ENCODE assay signal across 8 mouse cellular contexts in genomic region chr5:4758331-4759080, GRCm38 (mm10). TPM values are rescaled to one million over a fixed set of nuclear protein-coding genes. Genes with fewer than 3 reads are reported as not detected.
DNase-seq lines count a peak whose midpoint lies in the region; ATAC-seq and TF ChIP-seq lines count a peak whose summit lies in the region.

No protein-coding gene starts in this region.

- H3K27me3 ChIP-seq in intestine, postnatal 0 days (replicated peaks; ENCODE audit: control insufficient read depth, insufficient read depth, low read length) = 0 out of 2 replicates have a peak, but pooled peaks cover 12% of the 10 kb centered on the region
- no peaks in the 10 kb centered on the region for H3K27me3 ChIP-seq in myocyte (ENCODE audit: control insufficient read depth, insufficient read depth, insufficient read length)

- peak; percentile 59 for ATAC-seq in intestine, postnatal 0 days

- no peak for TF ChIP-seq CTCF in intestine, postnatal 0 days (IDR thresholded peaks at IDR 0.05; ENCODE audit: low read depth)

- intact Hi-C loops in left cerebral cortex, postnatal 14 days (cut with DNase I) = loop anchor here (5.0 to 10.0 kb wide), 2 partner anchors 159 to 264 kb away; no protein-coding TSS in a partner anchor

- H3K27ac ChIP-seq in intestine, postnatal 0 days (ENCODE audit: low read depth, low read length) = peak overlapping the region; percentile 89

- no peaks in the 10 kb centered on the region for H3K9me3 ChIP-seq in intestine, postnatal 0 days (ENCODE audit: control insufficient read depth)

- H3K79me2 ChIP-seq in myocyte (ENCODE audit: control insufficient read depth, insufficient read depth) = no peaks in the 10 kb centered on the region

- WGBS in intestine, postnatal 0 days = under 1% methylated on average over 23 of the region's 23 CpGs

- H3ac ChIP-seq in myocyte (ENCODE audit: control insufficient read depth, insufficient read length) = peak overlapping the region; percentile 85

- peak; percentile 55 to 60 for DNase-seq in kidney, adult 8-10 months
- no peak for DNase-seq in kidney, postnatal 10 days
- peak; percentile 67 for DNase-seq in embryo, embryonic 10.5 days (ENCODE audit: low spot score)
- DNase-seq in left cerebral cortex, postnatal 14 days (ENCODE audit: low spot score in 2 of 2) = no peak
- no peak for DNase-seq in right cerebral cortex, postnatal 25 days
- DNase-seq in cerebellum, postnatal 36 days = no peak

- no peaks in the 10 kb centered on the region for H3K36me3 ChIP-seq in intestine, postnatal 0 days (ENCODE audit: control insufficient read depth, insufficient read depth)
- peaks cover 8% of the 10 kb centered on the region for H3K36me3 ChIP-seq in myocyte (ENCODE audit: control insufficient read depth, insufficient read depth)

- H3K4me3 ChIP-seq in intestine, postnatal 0 days (ENCODE audit: low read depth, low read length) = peak overlapping the region; percentile 70
- H3K4me3 ChIP-seq in myocyte = peak overlapping the region; percentile 63

- no peaks in the 10 kb centered on the region for H3K4me1 ChIP-seq in intestine, postnatal 0 days (replicated peaks; ENCODE audit: control insufficient read depth, insufficient read depth, low read length)

- peak overlapping the region; percentile 70 for H3K9ac ChIP-seq in intestine, postnatal 0 days (ENCODE audit: low read depth, low read length)

- peak overlapping the region; percentile 83 for H3K4me2 ChIP-seq in intestine, postnatal 0 days (replicated peaks; ENCODE audit: low read depth)
- peak overlapping the region; percentile 68 for H3K4me2 ChIP-seq in myocyte (ENCODE audit: low read depth)

- no peak for TF ChIP-seq POLR2A in myocyte (IDR thresholded peaks at IDR 0.05; ENCODE audit: insufficient read length, low read depth)

TF ChIP-seq in myocyte, 11 proteins besides CTCF, POLR2A, EP300 and RAD21:
- TF ChIP-seq SRF (IDR thresholded peaks at IDR 0.05; ENCODE audit: control insufficient read depth, insufficient read length, low read depth) (no peak), TCF12 (IDR thresholded peaks at IDR 0.05; ENCODE audit: insufficient read depth, poor library complexity, severe bottlenecking) (no peak), POLR2AphosphoS2 (IDR thresholded peaks at IDR 0.05; ENCODE audit: insufficient read length, low read depth) (no peak), CEBPB (IDR thresholded peaks at IDR 0.05; ENCODE audit: insufficient read depth, poor library complexity, severe bottlenecking) (no peak), REST (IDR thresholded peaks at IDR 0.05; ENCODE audit: insufficient read depth, insufficient read length) (no peak), MAX (IDR thresholded peaks at IDR 0.05; ENCODE audit: low read depth) (no peak), MYOD1 (IDR thresholded peaks at IDR 0.05; ENCODE audit: control insufficient read depth in 1 of 3, insufficient read length in 2 of 3, low read depth in 2 of 3) (no peak), TCF3 (IDR thresholded peaks at IDR 0.05; ENCODE audit: insufficient read length, low read depth) (no peak), USF1 (IDR thresholded peaks at IDR 0.05; ENCODE audit: low read depth) (no peak), MYOG (IDR thresholded peaks at IDR 0.05; ENCODE audit: control insufficient read depth in 1 of 3, insufficient read depth in 1 of 3, insufficient read length in 2 of 3, low read depth in 2 of 3) (no peak), E2F4 (IDR thresholded peaks at IDR 0.05; ENCODE audit: insufficient read depth) (no peak)

RNA-seq across cellular contexts. Expression of gene Fzd1, which starts 0.7 kb away (rescaled TPM):
- 9.0 and 9.4 TPM in 2 replicates for polyA plus RNA-seq in intestine, postnatal 0 days (2015; fragmentation: Nextera tagmentation; extraction: Ambion mirVana)
- 13.1 TPM for polyA plus RNA-seq in myocyte (2012; fragmentation: generic; extraction: Trizol)
- total RNA-seq in left cerebral cortex, postnatal 14 days (2021) = 10 to 100 TPM; 15.0 to 19.7 TPM

Comparison
In these comparisons a context has a peak if more than half of its experiments do, and no peak if none do; other contexts are left out.
1. DNase-seq: peak in kidney, adult 8-10 months (2 of 2) and embryo, embryonic 10.5 days (single experiment); none in kidney, postnatal 10 days (single experiment), left cerebral cortex, postnatal 14 days (0 of 2), right cerebral cortex, postnatal 25 days (single experiment) and cerebellum, postnatal 36 days (0 of 2).